Mouse (Mus musculus): ENCODE results near the gene Htr5b.

Gene Htr5b

GRCm38 (mm10) chr1:121483091-121483490, 45.2 kb downstream of the Htr5b start:
- DNase-seq = no peak

DNA sequence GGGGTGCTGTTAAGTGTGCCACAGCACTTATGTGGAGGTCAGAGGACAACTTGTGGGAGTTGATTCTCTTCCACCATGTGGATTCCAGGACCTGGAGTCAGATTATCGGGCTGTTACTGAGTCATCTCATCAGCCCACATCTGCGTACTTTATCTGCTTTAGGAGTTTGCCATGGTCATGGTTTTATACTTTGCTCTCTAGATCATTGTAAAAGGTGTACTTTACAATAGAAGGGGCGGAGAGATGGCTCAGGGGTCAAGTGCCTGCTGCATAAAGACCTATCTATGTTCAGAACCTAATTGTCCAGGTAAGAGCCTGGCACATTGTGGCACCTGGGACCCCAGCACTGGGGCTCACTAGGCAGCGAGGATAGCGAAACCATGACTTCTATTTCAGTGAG, 48.9 kb downstream of the Htr5b start:
- no peak for DNase-seq

GRCm38 (mm10) chr1:121478284-121478980, 49.8 kb downstream of the Htr5b start:
- peak; percentile 79 for DNase-seq

DNA sequence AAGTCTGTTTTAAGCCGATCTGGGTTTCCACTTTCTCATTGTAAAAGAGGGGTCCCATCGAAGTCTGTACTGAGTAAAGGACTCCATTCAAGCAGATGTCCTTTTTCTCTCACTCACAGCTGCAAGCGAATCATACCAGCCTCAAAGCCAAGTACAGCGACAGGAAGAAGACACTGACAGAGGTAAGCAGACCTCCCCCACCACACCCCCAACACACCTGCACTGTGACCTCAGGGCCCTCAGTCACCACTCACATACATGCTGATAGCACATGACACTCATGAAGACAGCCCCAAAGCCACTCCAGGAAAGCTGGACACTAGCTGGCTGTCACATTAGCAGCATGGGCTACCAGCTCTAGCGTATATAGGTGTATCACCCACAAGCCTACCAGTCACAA, 50.5 kb downstream of the Htr5b start:
- peak; percentile 87 for DNase-seq

DNA sequence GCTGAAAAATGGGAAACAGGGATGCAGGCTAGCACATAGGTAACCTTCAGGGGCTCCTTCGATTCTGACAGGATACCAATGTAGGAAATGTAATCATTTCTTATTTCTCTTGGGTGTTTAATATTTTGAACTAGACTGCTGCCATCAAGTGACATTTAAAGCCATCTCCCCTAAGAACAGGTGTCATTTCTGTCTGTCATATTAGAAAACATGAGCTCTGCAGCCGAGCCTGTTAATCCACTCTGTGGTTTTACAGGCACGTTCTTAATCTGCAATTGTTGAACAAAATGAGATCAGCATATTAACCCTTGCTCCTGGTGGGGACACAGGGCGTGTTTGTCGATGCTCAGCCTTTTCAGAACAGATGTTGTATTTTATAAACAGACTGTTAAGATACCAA, 56.8 kb downstream of the Htr5b start:
- DNase-seq = no peak

DNA sequence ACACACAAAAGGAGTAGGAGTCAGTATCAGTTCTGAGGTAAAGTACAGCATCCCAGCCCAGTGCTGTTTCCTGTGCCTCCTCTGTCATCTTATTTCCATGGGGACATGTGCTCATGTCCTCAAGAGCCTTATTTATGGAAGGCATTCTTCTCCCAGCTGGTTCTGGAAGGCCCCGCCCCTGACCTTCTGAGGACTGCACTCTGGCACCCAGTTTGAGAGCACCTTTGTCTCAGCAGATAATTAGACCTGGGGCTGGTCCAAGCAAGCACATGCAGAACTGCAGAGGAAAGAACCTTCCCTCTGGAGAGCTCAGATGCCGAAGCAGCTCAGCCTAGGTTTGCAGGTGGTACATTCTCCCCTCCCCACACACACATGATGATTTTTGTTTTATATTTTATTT, 60.0 kb downstream of the Htr5b start:
- no peak for DNase-seq

- DNase-seq = no peak
These were observed 62.0 kb downstream of the Htr5b start for GRCm38 (mm10) chr1:121466276-121466675.

DNA sequence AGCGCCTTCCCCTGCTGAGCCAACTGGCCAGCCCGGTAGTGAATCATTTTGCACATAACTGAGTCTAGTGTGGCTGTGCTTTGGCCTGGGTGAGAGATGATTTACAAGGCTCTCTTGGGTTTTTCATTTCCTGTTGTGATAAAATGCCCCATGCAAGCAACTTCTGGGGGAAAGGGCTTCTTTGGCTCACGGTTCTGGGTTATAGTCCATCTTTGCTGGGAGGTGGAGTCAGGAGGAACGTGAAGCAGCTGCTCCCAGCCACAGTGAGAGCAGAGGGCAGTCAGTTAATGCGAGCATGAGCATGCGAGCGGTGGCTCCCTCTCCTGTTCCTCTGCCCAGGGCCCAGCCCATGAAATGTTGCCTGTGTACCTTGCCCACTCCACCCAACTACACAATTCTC, 64.5 kb downstream of the Htr5b start:
- DNase-seq = no peak

GRCm38 (mm10) chr1:121462643-121463042, 65.6 kb downstream of the Htr5b start:
- no peak for DNase-seq

DNA sequence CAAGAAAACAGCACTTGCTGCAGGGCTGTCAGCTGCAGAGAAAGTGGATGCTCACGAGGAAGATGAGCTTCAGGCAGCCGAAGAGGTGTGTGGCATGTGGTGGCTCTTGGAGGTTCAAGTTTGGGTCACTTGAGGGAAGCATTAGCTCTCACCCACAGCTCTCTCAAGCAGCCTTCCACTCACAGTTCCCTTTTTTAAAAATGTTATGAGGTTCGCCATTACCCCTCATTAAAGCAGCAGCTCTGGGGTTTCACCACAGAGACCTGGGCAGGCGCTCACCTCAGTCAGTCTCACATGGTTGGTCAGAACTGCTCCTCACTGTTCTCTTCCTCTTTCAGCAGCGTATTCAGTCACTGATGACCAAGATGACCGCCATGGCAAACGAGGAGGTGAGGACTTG, 66.4 kb downstream of the Htr5b start:
- no peak for DNase-seq

- peak; percentile 22 for DNase-seq
These were observed 68.2 kb downstream of the Htr5b start for GRCm38 (mm10) chr1:121460077-121460476.

Measured in thymus, postnatal 14 days (tissue).